Mouse (Mus musculus): ENCODE results near the gene Meiob.

DNA sequence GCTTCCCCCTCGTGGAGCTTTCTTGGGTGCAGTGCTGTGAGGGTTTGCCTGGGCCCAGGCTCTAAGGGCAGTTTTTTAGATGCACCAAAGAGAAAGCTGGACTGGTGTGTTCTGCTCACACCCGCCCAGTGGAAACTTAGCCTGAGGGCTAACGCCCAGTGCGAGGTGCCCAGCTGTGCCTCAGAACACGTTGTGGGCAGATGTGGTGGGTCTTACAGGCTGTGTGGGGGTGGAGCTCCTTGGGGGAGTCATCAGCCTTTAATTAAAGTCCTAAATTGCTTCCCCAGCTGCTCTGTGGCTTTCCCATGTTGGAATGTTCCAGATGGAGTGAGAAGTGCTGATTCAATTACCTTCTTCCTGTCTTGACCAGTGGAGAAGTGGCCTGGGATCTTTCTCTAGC lies 43.0 kb upstream of the Meiob start:
- no peak for TF ChIP-seq CTCF (IDR thresholded peaks at IDR 0.05)
- no peak for TF ChIP-seq EP300 (IDR thresholded peaks at IDR 0.05; ENCODE audit: insufficient read depth, low read depth, low read length)
- no peak for TF ChIP-seq POLR2A (IDR thresholded peaks at IDR 0.05; ENCODE audit: insufficient read depth, low read depth, low read length)
